Mouse (Mus musculus) thymus, postnatal 0 days (tissue): ENCODE data around the gene Slx4ip. TPM values are rescaled to one million over a fixed set of nuclear protein-coding genes. Genes with fewer than 3 reads are reported as not detected.

Experiments
- DNase-seq: peaks from one replicate; pipeline ENCODE4 v3.0.0-alpha.2; 2015; ENCODE audit warnings: low spot score
- polyA plus RNA-seq: library from polyadenylated mRNA; unstranded; fragments of >200 nt; fragmentation: Nextera tagmentation; extraction: Ambion mirVana; gene quantifications from 2 replicates; pipeline ENCODE4 v1.2.1, GENCODE M21; 2015

Gene Slx4ip
- polyA plus RNA-seq, 1 experiment from 2014 or later = 6.2 TPM

DNA sequence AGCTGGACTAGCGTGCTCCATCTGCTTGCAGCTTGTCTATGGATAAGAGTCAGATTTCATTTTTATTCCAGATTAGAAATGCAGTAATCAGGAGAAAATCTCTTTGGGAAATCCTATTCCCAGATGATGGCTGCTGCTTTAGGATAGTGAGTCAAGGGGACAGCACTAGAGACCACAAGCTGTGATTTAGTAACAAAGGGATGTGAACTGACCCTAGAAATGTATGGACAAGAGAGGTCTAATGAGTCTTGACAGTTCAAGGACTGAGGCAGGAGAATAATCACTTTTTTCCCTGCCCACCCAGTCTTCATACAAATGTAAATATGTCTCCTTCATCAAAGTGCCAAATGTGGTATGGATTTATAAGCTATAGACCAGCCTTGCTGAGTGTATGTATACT, 172.8 kb downstream of the Slx4ip start:
- DNase-seq = no peak

DNA sequence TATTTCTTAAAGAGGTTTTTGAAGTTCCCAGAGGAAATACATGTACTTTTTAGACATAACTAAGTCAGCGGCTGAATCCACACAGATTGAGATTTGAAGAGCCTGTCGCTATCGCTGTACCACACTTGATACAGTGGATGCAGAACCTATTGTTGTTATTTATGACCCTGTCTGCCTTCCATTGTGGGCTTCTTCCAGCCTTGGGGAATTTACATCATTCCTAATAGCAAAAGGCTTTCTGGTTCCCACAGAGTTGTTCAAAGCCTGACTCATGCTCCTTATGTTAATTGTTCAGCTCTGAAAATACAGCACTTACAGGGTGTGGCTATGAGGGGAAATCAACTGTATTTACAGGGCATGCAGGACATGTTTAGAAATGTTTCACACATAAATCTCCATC, 173.5 kb downstream of the Slx4ip start:
- DNase-seq = no peak

DNA sequence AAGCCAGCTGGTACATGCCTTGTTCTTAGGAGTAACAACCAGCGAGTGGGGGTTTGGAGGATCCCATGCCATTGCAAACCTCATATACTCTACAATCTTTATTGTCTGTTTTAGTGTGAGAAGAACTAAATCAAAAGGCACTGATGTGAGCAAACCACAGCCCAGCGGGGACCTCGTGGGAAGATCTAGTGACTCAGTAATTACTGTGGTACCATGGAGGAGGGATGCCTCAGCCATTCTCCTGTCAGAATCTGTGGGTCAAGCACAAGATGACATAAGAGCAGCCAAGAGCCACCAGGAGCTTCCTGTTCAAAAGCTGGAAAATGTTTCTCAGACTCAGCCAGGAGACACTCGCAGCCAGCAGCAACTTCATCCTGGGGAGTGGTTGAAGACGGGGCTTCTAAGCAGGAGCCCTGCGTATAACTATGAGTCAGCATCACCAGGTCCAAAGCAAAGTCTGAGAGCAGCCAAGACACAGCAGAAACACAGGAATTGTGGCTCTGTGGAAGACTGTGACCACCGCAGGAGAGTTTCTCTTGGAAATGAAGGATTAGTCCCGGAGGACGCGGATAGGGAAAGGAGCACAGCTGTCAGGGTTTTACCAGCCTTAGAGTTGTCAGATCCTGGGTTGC, 176.6 kb downstream of the Slx4ip start:
- DNase-seq = no peak

DNA sequence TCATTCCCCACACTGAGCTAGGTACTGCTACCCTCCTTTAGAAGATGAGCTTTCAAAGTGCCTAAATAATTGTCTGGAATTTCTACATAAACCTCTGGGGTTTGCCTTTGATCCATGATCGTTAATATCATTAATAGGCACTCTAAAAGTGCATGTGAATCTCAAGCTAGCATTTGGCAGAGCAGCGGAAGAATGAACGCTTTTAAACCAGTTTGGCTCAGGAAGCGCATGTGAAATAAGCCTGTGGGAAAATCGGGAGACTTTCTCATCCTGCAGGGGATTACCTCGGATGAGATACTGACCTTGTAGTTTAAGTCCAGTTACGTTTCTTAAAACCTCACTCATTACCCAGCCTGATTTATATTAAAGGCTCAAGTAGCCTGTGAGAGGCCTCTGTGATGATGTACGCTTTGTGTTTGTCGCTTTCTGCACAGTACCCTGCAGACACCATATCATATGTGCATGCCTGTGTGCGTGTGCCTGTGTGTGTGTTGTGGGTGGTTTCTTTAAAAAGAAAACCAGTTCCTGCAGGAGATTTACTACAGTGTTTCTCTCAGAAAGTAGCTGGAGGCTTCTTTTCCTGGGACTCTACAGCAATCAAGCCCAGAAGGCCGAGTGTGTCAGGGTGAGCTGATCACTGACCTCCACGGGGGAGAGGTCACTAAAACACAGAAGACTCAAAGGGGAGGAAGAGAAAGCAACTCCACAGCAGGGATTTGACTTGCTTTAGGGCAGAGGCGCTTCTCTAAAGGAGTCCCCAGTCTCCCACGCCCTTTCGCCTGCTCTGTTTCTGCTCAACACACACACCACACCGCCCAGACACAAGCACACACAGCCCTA, 182.7 kb downstream of the Slx4ip start:
- no peak for DNase-seq

DNA sequence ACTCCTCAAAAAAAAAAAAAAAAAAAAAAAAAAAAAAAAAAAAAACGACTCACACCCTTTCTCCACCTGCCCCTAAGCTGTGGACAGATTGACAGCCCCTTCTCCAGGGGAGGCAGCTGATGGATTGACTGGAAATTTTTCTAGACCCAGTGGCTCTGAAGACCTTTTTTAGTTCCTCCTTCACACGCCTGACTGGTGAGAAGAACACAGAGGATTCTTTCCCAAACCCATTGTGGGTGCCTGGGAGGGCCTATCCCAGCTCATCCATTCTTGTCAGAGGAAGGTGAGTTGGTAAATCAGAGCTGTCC, 183.2 kb downstream of the Slx4ip start:
- no peak for DNase-seq

DNA sequence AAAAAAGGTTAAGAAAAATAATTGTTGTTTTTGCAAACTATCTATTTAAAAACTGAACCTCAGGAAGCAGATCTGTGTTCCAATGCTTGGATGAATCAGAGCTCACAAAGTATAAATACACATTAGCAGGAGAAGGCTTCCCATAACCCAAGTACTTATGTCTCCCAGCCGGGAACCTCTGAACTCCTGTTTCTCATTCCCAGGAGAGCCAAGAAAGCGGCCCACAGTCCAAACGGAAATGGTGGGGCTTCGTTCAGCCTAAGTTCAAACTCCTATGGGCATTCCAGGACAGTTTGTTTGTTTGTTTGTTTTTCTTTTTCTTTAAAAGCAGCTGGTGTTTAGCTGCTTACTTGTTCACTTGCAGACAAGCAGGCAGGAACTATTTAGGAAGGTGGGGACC, 187.8 kb downstream of the Slx4ip start:
- DNase-seq = no peak

DNA sequence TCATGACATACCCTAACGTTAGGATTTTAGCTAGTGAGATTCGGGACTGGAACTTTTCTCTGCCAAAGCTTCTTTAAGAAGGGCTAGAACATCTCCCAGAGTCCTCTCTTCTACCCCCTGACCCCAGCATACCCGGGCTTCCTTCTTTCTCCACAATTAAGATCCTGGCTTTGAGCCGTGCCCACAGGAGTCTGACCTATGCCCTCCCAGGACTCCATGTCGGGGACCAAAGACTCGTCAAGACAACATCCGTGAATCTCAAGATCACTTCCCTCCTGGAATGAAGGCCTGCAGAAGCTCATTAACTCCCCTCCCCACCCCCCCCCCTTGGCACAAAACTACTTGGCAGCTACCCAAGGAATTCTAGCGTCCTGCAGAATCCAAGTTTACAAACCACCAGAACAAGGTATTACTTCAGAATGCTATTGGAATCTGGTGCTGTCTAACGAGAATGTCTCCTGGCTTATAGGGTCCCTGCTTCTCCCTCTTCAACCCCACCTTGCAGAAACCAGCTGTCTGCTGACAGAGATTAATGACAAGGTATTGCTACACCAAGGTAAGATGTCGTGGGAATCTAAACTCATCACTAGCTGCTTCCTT, 188.8 kb downstream of the Slx4ip start:
- DNase-seq = no peak

DNA sequence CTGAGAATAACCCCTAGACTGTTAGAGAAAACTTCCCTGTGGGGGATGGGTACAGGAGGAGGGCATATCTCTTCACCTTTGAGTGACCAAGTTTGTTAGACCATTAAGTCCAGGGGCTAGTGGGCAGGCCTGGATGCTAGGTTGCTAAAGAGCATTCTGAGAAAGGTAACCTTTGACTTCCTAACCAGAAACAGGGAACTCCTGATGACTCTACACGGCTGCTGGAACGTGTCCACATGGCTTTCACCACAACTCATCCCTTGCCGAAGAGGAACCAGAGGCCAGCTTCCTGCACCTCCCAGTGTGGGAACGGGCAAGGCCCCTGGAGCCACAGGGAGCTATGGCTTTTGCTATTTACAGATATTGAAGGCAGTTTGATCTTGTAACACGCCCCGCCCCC, 189.4 kb downstream of the Slx4ip start:
- DNase-seq = no peak

DNA sequence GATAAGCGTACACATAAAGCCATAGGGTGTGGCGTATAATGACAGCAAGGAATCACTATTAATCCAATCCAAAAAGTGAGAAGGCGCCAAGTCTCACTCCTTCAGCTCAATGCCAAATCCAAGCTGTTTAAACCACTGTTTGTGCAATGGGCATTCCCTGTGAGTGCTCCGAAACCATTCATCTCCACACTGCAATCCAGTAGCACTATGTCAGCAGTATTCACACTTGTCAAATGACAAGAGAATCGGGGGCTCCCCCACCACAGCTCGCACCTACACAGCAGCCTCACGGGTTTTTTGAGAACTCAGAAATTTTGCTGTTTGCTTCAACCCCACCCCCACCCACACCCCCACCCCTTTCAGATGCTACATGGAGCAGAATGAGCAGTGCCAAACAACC, 190.0 kb downstream of the Slx4ip start:
- DNase-seq = no peak

DNA sequence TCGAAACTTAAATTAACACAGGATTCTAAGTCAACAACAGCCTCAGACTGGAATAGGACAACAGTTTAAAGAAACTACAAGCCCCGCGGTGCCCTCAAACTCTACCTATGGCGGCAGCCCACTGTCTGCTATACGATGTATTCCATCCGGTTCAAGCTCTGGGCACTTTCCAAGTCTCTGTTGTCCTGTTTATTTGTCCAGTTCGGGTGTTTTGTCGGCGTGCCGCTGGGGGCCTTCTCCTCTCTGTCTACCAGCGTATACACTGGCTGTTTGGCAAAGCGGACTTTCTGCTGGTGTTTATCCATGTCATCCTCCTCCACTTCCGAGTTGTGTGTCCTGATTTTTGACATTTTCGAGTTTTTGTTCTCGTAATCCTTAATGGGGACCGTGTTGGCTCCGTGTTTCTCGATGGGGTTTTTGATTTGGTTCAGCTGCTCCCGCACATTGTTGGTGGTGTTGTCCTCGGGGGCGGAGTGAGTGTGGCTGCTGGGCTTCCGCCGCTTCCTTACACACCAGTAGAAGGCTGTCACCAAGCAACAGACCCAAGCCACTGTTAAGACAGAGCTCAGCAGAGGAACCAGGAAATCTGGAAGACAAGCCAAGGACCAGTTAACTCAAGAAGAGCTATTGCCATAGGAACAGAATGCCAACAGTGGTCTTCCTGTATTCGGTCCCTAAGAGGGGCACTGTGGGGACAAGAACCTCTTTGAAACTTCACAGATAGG, 192.0 kb downstream of the Slx4ip start:
- DNase-seq = no peak

DNA sequence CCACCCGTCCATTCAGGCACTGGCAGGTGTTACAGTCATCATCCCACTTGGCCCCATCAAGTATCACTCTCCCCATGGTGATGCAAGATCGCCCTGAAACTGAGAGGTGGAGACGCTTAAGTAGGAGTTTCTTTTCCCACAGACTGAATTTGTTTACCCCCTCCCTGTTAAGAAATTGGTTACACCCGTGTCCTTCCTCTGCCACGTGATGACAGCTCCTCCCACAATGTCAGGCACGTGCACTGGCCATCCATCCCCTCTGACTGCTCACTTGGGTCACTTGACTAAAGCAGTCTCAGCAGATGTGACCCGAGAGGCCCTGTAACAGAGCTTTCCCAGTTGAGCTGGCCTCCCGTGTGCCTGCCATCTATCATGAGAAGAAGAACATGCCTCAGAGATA, 194.2 kb downstream of the Slx4ip start:
- no peak for DNase-seq

DNA sequence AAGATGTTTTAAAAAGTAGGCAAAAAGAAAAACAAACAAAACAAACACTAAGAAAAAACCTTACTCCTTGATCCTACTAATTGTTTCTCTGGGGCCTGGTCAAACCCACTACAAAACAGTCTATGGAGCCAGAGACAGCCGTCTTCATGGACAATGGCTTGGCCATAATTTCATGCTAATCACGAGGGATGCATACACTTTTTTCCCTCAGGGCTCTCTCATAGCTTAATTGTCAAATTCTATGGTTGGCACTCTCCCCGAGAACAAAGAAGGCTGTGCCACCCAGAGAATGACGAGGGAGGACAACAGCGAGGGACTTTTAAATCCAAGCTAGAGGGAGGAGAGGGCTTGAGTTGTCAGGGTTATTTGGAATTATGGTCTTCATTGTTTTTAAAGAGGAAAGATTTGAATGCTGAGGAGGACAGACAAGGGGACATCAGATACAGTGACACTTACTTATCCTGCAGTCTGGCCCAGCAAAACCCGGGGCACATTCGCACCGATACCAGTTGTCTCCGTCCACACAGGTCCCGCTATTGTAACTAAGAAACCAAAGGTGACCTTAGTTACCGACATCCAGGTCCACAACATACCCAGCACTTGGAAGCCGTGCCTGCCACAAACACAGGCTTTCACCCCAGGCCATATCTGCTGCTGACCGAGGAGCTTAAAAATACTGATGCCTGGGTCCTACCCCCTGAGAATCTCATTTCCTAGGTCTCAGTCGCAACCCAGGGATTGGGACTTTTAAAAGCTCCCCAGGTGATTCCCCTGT, 195.8 kb downstream of the Slx4ip start:
- no peak for DNase-seq

DNA sequence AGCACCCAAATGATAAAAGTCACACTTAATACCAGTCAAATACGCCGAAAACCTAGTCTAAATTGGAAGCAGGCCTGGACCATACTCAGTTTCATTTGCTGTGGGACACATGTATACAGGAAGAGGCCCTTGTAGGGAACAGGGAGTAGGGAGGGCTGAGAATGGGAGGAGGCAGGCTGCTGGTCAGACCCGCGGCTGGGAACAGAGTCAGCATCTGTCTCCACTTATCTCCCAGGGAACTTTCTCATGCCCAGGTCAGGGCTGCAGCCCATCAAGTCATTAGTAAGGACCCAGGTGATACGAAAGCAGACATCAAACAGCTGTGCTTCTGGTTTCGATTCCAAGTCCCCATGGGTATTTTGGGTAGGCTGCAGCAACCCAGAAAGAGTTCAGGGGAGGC, 196.7 kb downstream of the Slx4ip start:
- no peak for DNase-seq

DNA sequence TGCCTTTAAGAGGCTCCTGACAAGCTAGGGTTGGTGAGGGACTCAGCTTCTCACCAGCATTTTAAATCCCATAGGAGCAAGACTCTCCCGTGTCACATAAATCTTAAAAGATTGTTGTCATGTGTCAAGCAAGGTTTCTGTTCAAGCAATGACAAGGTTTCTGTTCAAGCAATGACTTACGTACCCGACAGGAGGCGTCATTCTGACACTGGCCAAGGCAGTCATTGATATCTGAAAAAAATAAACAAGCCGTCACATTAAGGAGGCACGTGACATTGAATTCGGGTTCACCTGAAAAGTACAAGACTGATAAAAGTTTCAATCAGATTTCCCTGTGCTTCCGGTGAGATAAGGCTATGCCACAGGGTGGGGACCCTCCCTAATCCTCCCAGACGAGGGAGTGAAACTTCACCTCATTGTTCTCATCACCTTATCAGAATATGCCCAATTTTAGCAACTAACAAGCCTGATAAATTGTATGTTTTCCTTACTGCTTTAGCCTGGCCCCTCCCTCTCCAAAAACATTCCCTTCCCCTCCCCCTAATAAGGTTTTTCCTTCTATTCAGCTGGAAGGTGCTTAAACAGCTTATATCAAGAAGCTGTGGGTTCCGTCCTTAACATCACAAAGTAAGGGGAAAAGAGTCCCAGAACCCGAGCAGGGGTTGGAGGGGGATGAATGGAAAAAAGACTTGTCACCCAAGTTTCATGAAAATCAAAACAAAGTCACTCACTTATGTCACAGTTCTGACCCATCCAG, 200.9 kb downstream of the Slx4ip start:
- DNase-seq = no peak

DNA sequence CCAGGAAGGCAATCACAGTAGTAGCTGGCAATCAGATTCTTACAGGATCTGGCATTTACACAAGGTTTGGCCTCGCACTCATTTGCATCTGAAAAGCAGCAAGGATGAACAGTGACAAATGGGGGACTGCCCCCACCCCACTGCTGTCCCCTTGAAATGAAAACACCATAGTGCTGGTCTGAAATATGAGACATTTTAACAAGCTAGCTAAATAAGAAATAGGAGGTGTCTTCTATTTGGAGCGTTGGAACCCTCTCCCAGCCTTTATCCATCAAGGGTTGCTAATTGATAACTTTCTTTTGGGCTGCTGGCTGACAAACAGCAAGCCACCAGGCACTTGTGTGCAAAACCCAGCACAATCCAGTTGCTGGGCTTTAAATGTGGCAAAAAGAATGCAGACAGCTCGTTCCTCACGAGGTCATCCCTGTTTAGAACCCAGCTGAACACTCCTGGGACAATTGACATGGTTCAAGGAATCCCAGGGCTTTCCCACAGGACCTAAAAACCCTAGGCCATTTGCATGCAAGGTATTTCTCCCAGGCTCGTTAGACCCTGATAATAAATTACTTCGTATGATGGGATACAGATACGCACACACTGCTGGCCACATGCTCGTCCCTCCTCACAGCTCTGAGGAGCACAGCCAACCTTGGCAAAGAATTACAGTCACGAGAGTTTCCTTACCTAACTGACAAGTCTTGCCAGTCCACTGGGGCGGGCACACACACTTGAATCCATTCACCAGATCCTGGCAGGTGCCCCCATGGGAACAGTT, 201.7 kb downstream of the Slx4ip start:
- DNase-seq = no peak

DNA sequence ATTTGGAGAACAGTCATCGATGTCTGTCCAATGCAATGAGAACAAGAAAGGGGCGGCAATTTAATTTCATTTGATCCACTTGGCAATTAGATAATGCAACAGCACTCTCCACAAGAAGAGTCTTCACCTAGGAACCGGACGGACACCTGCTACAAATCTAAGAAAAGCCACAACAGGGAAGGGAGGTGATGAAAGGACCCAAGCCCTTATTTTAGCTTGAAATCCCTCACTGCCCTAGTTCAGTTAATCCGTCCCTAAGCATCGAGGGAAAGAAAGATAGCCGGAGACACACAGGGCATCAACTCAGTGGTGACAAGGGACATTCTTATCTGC, 202.2 kb downstream of the Slx4ip start:
- DNase-seq = no peak

DNA sequence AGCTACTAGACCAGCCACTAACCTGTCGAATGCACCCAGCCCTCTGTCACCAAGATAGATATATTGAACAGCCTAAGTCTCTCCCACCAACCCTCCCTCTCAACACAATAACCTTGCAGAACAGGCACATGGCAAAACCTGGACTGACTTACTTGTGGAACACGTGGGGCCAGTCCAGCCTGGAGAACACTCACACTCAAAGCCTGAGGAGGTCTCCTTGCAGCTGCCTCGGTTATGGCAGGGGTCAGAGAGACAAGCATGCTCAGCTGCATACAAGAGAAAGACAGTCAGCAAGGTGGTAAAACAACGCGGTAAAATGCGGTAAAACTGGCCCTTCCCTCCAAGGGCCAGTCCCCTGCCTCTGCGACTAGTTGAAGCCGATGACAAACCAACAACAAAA, 203.3 kb downstream of the Slx4ip start:
- DNase-seq = no peak

DNA sequence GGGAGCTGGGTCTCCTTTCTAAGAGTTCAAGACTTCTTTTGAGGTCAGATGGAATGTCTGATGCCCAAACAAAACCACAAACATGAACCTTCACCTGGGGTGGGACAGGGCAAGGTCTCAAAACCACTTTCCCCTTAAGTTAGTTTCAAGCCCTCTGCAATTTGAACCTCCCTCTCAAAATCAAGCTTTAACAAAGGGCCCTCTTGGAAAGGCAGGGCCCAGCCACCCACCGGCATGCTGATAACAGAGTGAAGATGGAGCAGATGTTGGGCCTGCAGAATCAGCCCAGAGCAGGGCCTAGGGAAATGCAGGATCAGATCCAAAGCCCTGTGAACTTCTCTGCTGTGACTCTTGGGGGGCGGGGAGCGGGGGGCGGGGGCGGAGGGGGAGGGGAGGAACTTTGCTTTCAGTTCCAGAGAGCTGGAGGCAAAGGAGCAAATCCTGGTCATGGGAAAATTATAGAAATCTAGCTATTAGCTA, 206.0 kb downstream of the Slx4ip start:
- no peak for DNase-seq

DNA sequence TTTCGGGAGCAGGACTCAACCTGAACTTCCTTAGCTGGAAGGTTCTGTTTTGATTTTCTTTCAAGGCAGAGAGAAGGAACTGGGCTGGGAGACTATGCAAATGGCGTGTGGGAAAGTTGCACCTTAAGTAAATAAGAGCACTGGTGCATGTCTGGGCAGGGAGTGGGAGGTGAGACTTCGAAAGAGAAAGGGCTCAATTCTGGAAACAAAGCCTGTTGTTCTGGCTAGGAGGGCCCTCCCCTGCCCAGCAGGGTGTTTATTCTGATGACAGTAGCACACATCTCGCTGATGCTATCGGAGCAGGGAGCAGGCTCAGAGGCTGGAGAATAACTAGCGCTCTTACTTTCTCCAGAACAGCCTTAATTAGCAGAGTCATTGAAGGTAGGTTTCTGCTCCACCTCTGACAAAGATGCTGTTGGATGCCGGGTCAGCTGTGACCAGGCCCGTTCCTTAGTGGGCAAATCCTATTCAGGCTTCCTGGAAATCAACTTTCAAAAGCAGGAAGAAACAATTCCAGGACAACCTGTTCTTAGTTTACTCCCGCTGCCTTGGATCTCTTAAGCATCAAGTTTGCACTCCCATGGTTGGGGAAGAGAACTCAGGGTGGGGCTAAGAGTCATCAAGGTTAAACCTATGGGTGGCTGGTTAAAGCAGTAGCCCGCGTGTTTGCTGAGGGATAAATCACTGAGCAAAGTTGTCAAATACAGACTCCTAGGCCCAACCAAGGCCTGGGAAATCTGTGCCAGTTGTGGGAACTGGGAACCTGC, 207.4 kb downstream of the Slx4ip start:
- DNase-seq = no peak
